Mouse (Mus musculus): ENCODE measurements around the gene Dock11. TPM values are rescaled to one million over a fixed set of nuclear protein-coding genes. Genes with fewer than 3 reads are reported as not detected.

Gene Dock11
- total and polyA plus RNA-seq, 2 experiments from 2014 or later = 2.0 to 11.6 TPM

DNA sequence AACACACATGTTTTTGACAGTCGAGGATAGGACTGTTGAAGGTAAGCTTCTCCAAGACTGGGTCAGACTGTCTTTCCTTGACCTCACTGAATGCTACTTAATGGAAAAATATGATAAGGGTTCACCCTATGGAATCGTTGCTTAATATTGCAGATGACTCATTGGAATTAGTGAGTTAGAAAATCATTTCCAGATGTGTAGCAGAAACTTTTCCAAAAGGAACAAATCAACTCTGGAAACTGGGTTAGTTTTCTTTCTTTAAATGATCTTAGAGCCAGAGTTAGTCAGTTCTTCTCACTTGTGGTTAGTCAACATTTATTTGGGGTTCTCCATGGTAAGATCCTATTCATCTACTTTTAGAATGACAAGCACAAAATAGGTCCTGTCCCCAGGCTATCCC is 30.9 kb downstream of the Dock11 start:
- Histone ChIP-seq H3K4me3 (ENCODE audit: low read depth, low read length) (no peak overlapping the region), H3K4me2 (ENCODE audit: low read depth, low read length) (no peak overlapping the region), H3K27me3 (ENCODE audit: control insufficient read depth, insufficient read depth, low read length) (no peaks in the 10 kb centered on the region), H3K4me1 (ENCODE audit: control insufficient read depth, insufficient read depth) (no peaks in the 10 kb centered on the region), H3K9ac (replicated peaks; ENCODE audit: low read depth, low read length) (no peak overlapping the region), H3K36me3 (replicated peaks; ENCODE audit: control insufficient read depth, insufficient read depth, low read length) (no peaks in the 10 kb centered on the region), H3K27ac (ENCODE audit: low read depth) (peak overlapping the region; percentile 25; the same call in 1 of the 2 replicates), H3K9me3 (replicated peaks; ENCODE audit: control insufficient read depth, low read length) (no peaks in the 10 kb centered on the region)
- no peak for DNase-seq (ENCODE audit: low spot score)
- TF ChIP-seq EP300 (IDR thresholded peaks at IDR 0.05; ENCODE audit: low read depth) (no peak), CTCF (IDR thresholded peaks at IDR 0.05; ENCODE audit: low read depth) (no peak)
- no peak for ATAC-seq (ENCODE audit: insufficient read depth, low read depth)
- 59% methylated on average over 2 of the region's 2 CpGs for WGBS

DNA sequence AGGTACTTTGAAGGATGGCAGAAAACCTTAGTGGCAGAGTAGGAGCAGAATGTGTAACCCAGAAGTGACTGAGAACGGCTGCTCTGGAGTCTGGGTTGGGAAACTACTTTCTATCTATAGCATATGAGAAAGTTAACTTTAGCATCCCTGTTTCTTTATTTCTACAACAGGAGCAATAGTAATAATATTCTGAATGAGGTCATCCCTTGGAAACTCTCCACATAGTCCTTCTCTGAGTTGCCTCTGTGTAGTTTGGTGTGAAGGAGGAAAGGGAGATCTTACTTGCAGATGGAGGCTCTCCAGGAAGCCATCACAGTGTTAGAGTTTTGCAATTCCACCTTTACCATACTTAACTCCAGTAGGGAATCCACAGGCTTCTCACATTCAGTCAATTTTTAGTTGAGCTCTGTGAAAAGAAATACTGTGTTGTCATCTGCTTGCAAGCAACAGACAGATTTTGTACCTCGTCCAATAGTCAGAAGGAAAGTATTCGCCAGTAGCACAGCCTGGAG is 31.5 kb downstream of the Dock11 start:
- H3K36me3 ChIP-seq (replicated peaks; ENCODE audit: control insufficient read depth, insufficient read depth, low read length) = no peaks in the 10 kb centered on the region
- H3K4me2 ChIP-seq (ENCODE audit: low read depth, low read length) = no peak overlapping the region
- no peak overlapping the region for H3K4me3 ChIP-seq (ENCODE audit: low read depth, low read length)
- no peaks in the 10 kb centered on the region for H3K27me3 ChIP-seq (ENCODE audit: control insufficient read depth, insufficient read depth, low read length)
- DNase-seq (ENCODE audit: low spot score) (no peak), ATAC-seq (ENCODE audit: insufficient read depth, low read depth) (no peak)
- TF ChIP-seq EP300 (IDR thresholded peaks at IDR 0.05; ENCODE audit: low read depth) = no peak
- no peak for TF ChIP-seq CTCF (IDR thresholded peaks at IDR 0.05; ENCODE audit: low read depth)
- WGBS = 49% methylated on average over 3 of the region's 3 CpGs
- H3K27ac ChIP-seq (ENCODE audit: low read depth) = peak overlapping the region; percentile 25; the same call in 1 of the 2 replicates
- no peaks in the 10 kb centered on the region for H3K4me1 ChIP-seq (ENCODE audit: control insufficient read depth, insufficient read depth)
- no peaks in the 10 kb centered on the region for H3K9me3 ChIP-seq (replicated peaks; ENCODE audit: control insufficient read depth, low read length)
- H3K9ac ChIP-seq (replicated peaks; ENCODE audit: low read depth, low read length) = no peak overlapping the region

DNA sequence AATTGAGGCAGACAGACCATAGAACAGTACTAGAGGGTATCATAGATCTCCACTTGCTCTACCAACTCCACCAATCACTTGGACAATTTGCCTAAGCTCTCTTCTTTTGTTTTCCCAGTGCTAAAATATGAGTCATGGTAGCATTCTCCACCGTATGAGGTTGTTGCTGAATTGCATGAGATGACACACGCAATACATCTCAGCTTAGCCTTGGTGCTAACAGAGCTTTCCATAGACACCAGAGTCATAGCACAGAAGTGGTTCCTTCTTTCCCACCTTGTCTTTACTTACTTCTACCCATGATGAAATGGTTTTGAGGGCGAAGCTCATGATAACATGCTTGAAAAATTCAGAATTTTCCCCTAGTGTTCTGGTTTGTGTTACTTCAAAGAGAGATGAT is 33.3 kb downstream of the Dock11 start:
- TF ChIP-seq EP300 (IDR thresholded peaks at IDR 0.05; ENCODE audit: low read depth) (no peak), CTCF (IDR thresholded peaks at IDR 0.05; ENCODE audit: low read depth) (no peak)
- Histone ChIP-seq H3K27ac (ENCODE audit: low read depth) (no peak overlapping the region), H3K27me3 (ENCODE audit: control insufficient read depth, insufficient read depth, low read length) (no peaks in the 10 kb centered on the region), H3K36me3 (replicated peaks; ENCODE audit: control insufficient read depth, insufficient read depth, low read length) (no peaks in the 10 kb centered on the region), H3K9me3 (replicated peaks; ENCODE audit: control insufficient read depth, low read length) (no peaks in the 10 kb centered on the region), H3K4me3 (ENCODE audit: low read depth, low read length) (no peak overlapping the region), H3K4me1 (ENCODE audit: control insufficient read depth, insufficient read depth) (no peaks in the 10 kb centered on the region), H3K9ac (replicated peaks; ENCODE audit: low read depth, low read length) (no peak overlapping the region), H3K4me2 (ENCODE audit: low read depth, low read length) (no peak overlapping the region)
- ATAC-seq (ENCODE audit: insufficient read depth, low read depth) (no peak), DNase-seq (ENCODE audit: low spot score) (no peak)
- WGBS = 66% methylated on average over 3 of the region's 3 CpGs

DNA sequence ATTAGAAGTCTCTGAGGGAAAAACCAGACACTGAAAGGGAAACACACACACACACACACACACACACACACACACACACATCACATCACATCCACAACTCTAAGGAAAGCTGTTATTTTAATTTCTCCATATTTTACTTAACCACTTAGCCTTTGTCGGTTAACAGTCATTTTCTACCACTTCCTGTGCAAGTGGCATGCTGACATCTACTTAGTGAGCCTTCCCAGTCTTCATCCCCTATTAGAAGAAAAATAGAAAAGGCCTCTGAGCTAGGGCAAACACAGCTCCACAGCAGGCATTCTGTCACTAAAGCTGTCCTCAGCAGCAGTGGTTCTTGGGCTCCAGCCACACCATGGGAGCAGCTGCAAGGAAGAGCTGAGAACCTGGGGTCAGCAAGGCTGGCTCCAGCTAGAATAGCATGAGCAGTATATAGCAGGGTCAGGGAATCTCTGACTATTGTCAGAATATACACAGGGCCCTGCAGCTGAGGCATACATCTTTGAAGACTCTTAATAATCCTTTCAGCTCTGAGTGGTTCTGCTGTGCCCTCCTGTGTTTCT is 36.2 kb downstream of the Dock11 start:
- H3K9me3 ChIP-seq (replicated peaks; ENCODE audit: control insufficient read depth, low read length) = no peaks in the 10 kb centered on the region
- no peaks in the 10 kb centered on the region for H3K27me3 ChIP-seq (ENCODE audit: control insufficient read depth, insufficient read depth, low read length)
- no peak overlapping the region for H3K27ac ChIP-seq (ENCODE audit: low read depth)
- ATAC-seq (ENCODE audit: insufficient read depth, low read depth) = no peak
- TF ChIP-seq EP300 (IDR thresholded peaks at IDR 0.05; ENCODE audit: low read depth) (no peak), CTCF (IDR thresholded peaks at IDR 0.05; ENCODE audit: low read depth) (no peak)
- no peak overlapping the region for H3K9ac ChIP-seq (replicated peaks; ENCODE audit: low read depth, low read length)
- H3K4me3 ChIP-seq (ENCODE audit: low read depth, low read length) = no peak overlapping the region
- no peak for DNase-seq (ENCODE audit: low spot score)
- H3K4me1 ChIP-seq (ENCODE audit: control insufficient read depth, insufficient read depth) = no peaks in the 10 kb centered on the region
- H3K4me2 ChIP-seq (ENCODE audit: low read depth, low read length) = no peak overlapping the region
- 46% methylated on average over 1 of the region's 1 CpGs for WGBS
- no peaks in the 10 kb centered on the region for H3K36me3 ChIP-seq (replicated peaks; ENCODE audit: control insufficient read depth, insufficient read depth, low read length)

DNA sequence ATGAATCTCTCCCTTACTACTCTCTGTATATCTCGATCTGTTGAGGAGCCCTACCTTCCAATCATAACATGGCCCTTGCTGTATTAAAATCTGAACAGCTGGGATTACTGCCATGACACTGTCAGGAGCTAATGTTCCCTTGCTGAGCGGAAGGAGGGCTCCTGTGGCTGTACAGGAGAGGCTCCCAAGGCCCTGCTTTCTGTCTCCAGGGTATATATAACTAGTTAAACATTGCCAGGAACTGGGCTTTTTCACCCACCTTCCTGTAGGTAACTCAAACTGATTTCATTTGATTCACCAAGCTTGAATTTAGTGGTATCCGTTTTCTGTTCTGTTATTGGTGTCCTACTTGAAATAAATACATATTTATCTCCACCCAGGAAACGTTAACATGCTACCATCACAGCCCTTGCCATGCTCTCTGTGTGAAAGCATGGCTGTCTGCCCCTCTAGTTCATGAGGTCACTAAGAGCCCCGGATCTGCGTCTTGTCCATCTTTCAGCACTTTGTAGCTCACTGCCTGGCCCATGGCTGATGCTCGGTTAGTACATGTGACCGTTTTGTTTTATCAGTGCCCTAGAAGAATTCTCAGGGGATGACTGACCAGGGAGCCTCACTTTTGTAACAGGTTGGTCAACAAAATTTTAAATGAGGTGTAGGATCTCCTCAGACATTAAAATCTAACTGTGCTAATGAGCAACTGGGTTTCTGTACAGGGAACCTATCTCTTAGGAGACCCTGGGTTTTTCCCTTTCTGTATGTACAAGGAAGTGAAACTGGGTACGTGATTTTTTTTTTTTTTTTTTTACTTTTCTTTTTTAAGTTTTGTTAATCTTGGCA is 41.7 kb downstream of the Dock11 start:
- WGBS = 44% methylated on average over 9 of the region's 9 CpGs
- Histone ChIP-seq H3K4me3 (ENCODE audit: low read depth, low read length) (no peak overlapping the region), H3K9ac (replicated peaks; ENCODE audit: low read depth, low read length) (no peak overlapping the region), H3K9me3 (replicated peaks; ENCODE audit: control insufficient read depth, low read length) (no peaks in the 10 kb centered on the region), H3K27me3 (ENCODE audit: control insufficient read depth, insufficient read depth, low read length) (no peaks in the 10 kb centered on the region), H3K4me2 (ENCODE audit: low read depth, low read length) (no peak overlapping the region), H3K4me1 (ENCODE audit: control insufficient read depth, insufficient read depth) (0 out of 2 replicates have a peak, but pooled peaks cover 4% of the 10 kb centered on the region), H3K27ac (ENCODE audit: low read depth) (0 out of 2 replicates have a peak overlapping the region, but pooled peaks have one; percentile 20), H3K36me3 (replicated peaks; ENCODE audit: control insufficient read depth, insufficient read depth, low read length) (no peaks in the 10 kb centered on the region)
- ATAC-seq (ENCODE audit: insufficient read depth, low read depth) = peak; percentile 81
- TF ChIP-seq EP300 (IDR thresholded peaks at IDR 0.05; ENCODE audit: low read depth) = no peak
- no peak for TF ChIP-seq CTCF (IDR thresholded peaks at IDR 0.05; ENCODE audit: low read depth)
- no peak for DNase-seq (ENCODE audit: low spot score)
